Mouse (Mus musculus): ENCODE results near the gene Cdh22. TPM values are rescaled to one million over a fixed set of nuclear protein-coding genes. Genes with fewer than 3 reads are reported as not detected.

Gene Cdh22
- polyA plus RNA-seq, 1 experiment from 2014 or later, result 0.05 TPM

GRCm38 (mm10) chr2:165176965-165177364 lies 57.7 kb downstream of the Cdh22 start:
- H3K9me3 ChIP-seq (ENCODE audit: control insufficient read depth, low read length), result no peaks in the 10 kb centered on the region
- H3K4me2 ChIP-seq (replicated peaks; ENCODE audit: low read depth), result no peak overlapping the region
- H3K27me3 ChIP-seq (ENCODE audit: control insufficient read depth, insufficient read depth, low read length), result 0 out of 2 replicates have a peak, but pooled peaks cover 3% of the 10 kb centered on the region
- DNase-seq (ENCODE audit: low spot score) (no peak), ATAC-seq (ENCODE audit: low FRiP score, low TSS enrichment) (no peak)
- TF ChIP-seq CTCF (IDR thresholded peaks at IDR 0.05; ENCODE audit: low read depth), result no peak
- TF ChIP-seq EP300 (optimal IDR thresholded peaks at IDR 0.05), result no peak
- no peaks in the 10 kb centered on the region for H3K4me1 ChIP-seq (replicated peaks; ENCODE audit: control insufficient read depth, insufficient read depth)
- H3K9ac ChIP-seq (ENCODE audit: low read length), result no peak overlapping the region
- H3K27ac ChIP-seq (replicated peaks), result no peak overlapping the region
- H3K4me3 ChIP-seq (ENCODE audit: low read depth, low read length), result no peak overlapping the region
- no peaks in the 10 kb centered on the region for H3K36me3 ChIP-seq (ENCODE audit: control insufficient read depth, insufficient read depth, low read length)
- 25% methylated on average over 9 of the region's 9 CpGs for WGBS

- Histone ChIP-seq H3K9me3 (ENCODE audit: control insufficient read depth, low read length) (no peaks in the 10 kb centered on the region), H3K4me2 (replicated peaks; ENCODE audit: low read depth) (no peak overlapping the region), H3K4me1 (replicated peaks; ENCODE audit: control insufficient read depth, insufficient read depth) (no peaks in the 10 kb centered on the region), H3K27me3 (ENCODE audit: control insufficient read depth, insufficient read depth, low read length) (no peaks in the 10 kb centered on the region), H3K4me3 (ENCODE audit: low read depth, low read length) (no peak overlapping the region), H3K27ac (replicated peaks) (no peak overlapping the region), H3K36me3 (ENCODE audit: control insufficient read depth, insufficient read depth, low read length) (no peaks in the 10 kb centered on the region), H3K9ac (ENCODE audit: low read length) (no peak overlapping the region)
- 15% methylated on average over 17 of the region's 18 CpGs for WGBS
- TF ChIP-seq CTCF (IDR thresholded peaks at IDR 0.05; ENCODE audit: low read depth) (no peak), EP300 (optimal IDR thresholded peaks at IDR 0.05) (no peak)
- ATAC-seq (ENCODE audit: low FRiP score, low TSS enrichment) (no peak), DNase-seq (ENCODE audit: low spot score) (no peak)
Measured at GRCm38 (mm10) chr2:165166664-165167435, 67.8 kb downstream of the Cdh22 start.

GRCm38 (mm10) chr2:165162221-165162620 lies 72.4 kb downstream of the Cdh22 start:
- 13% methylated on average over 5 of the region's 5 CpGs for WGBS
- Histone ChIP-seq H3K9me3 (ENCODE audit: control insufficient read depth, low read length) (no peaks in the 10 kb centered on the region), H3K9ac (ENCODE audit: low read length) (no peak overlapping the region), H3K27me3 (ENCODE audit: control insufficient read depth, insufficient read depth, low read length) (no peaks in the 10 kb centered on the region), H3K4me1 (replicated peaks; ENCODE audit: control insufficient read depth, insufficient read depth) (no peaks in the 10 kb centered on the region), H3K27ac (replicated peaks) (no peak overlapping the region), H3K4me2 (replicated peaks; ENCODE audit: low read depth) (no peak overlapping the region), H3K36me3 (ENCODE audit: control insufficient read depth, insufficient read depth, low read length) (no peaks in the 10 kb centered on the region), H3K4me3 (ENCODE audit: low read depth, low read length) (no peak overlapping the region)
- ATAC-seq (ENCODE audit: low FRiP score, low TSS enrichment) (no peak), DNase-seq (ENCODE audit: low spot score) (no peak)
- TF ChIP-seq EP300 (optimal IDR thresholded peaks at IDR 0.05) (no peak), CTCF (IDR thresholded peaks at IDR 0.05; ENCODE audit: low read depth) (no peak)

- no peak for ATAC-seq (ENCODE audit: low FRiP score, low TSS enrichment)
- Histone ChIP-seq H3K27me3 (ENCODE audit: control insufficient read depth, insufficient read depth, low read length) (no peaks in the 10 kb centered on the region), H3K4me2 (replicated peaks; ENCODE audit: low read depth) (no peak overlapping the region), H3K9ac (ENCODE audit: low read length) (no peak overlapping the region), H3K36me3 (ENCODE audit: control insufficient read depth, insufficient read depth, low read length) (no peaks in the 10 kb centered on the region), H3K4me1 (replicated peaks; ENCODE audit: control insufficient read depth, insufficient read depth) (no peaks in the 10 kb centered on the region), H3K9me3 (ENCODE audit: control insufficient read depth, low read length) (no peaks in the 10 kb centered on the region), H3K27ac (replicated peaks) (no peak overlapping the region), H3K4me3 (ENCODE audit: low read depth, low read length) (no peak overlapping the region)
- DNase-seq (ENCODE audit: low spot score), result peak; percentile 58
- WGBS, result 19% methylated on average over 5 of the region's 5 CpGs
- TF ChIP-seq CTCF (IDR thresholded peaks at IDR 0.05; ENCODE audit: low read depth) (no peak), EP300 (optimal IDR thresholded peaks at IDR 0.05) (no peak)
Measured at GRCm38 (mm10) chr2:165160466-165160865, 74.2 kb downstream of the Cdh22 start.

- Histone ChIP-seq H3K9ac (ENCODE audit: low read length) (no peak overlapping the region), H3K9me3 (ENCODE audit: control insufficient read depth, low read length) (no peaks in the 10 kb centered on the region), H3K27me3 (ENCODE audit: control insufficient read depth, insufficient read depth, low read length) (no peaks in the 10 kb centered on the region), H3K4me3 (ENCODE audit: low read depth, low read length) (no peak overlapping the region), H3K4me1 (replicated peaks; ENCODE audit: control insufficient read depth, insufficient read depth) (no peaks in the 10 kb centered on the region), H3K27ac (replicated peaks) (no peak overlapping the region), H3K36me3 (ENCODE audit: control insufficient read depth, insufficient read depth, low read length) (no peaks in the 10 kb centered on the region), H3K4me2 (replicated peaks; ENCODE audit: low read depth) (no peak overlapping the region)
- no peak for ATAC-seq (ENCODE audit: low FRiP score, low TSS enrichment)
- TF ChIP-seq EP300 (optimal IDR thresholded peaks at IDR 0.05) (no peak), CTCF (IDR thresholded peaks at IDR 0.05; ENCODE audit: low read depth) (no peak)
- 16% methylated on average over 15 of the region's 15 CpGs for WGBS
- DNase-seq (ENCODE audit: low spot score), result peak; percentile 78
Measured at GRCm38 (mm10) chr2:165159055-165159688, 75.5 kb downstream of the Cdh22 start.

- no peak overlapping the region for H3K4me3 ChIP-seq (ENCODE audit: low read depth, low read length)
- TF ChIP-seq EP300 (optimal IDR thresholded peaks at IDR 0.05) (no peak), CTCF (IDR thresholded peaks at IDR 0.05; ENCODE audit: low read depth) (no peak)
- no peak for DNase-seq (ENCODE audit: low spot score)
- no peak overlapping the region for H3K9ac ChIP-seq (ENCODE audit: low read length)
- H3K27me3 ChIP-seq (ENCODE audit: control insufficient read depth, insufficient read depth, low read length), result no peaks in the 10 kb centered on the region
- no peak overlapping the region for H3K4me2 ChIP-seq (replicated peaks; ENCODE audit: low read depth)
- no peaks in the 10 kb centered on the region for H3K4me1 ChIP-seq (replicated peaks; ENCODE audit: control insufficient read depth, insufficient read depth)
- no peak for ATAC-seq (ENCODE audit: low FRiP score, low TSS enrichment)
- H3K9me3 ChIP-seq (ENCODE audit: control insufficient read depth, low read length), result no peaks in the 10 kb centered on the region
- 48% methylated on average over 4 of the region's 4 CpGs for WGBS
- no peak overlapping the region for H3K27ac ChIP-seq (replicated peaks)
- no peaks in the 10 kb centered on the region for H3K36me3 ChIP-seq (ENCODE audit: control insufficient read depth, insufficient read depth, low read length)
Measured at GRCm38 (mm10) chr2:165158317-165158716, 76.3 kb downstream of the Cdh22 start.
